Comparison of ENCODE assay signal across 8 mouse cellular contexts in the genomic region with DNA sequence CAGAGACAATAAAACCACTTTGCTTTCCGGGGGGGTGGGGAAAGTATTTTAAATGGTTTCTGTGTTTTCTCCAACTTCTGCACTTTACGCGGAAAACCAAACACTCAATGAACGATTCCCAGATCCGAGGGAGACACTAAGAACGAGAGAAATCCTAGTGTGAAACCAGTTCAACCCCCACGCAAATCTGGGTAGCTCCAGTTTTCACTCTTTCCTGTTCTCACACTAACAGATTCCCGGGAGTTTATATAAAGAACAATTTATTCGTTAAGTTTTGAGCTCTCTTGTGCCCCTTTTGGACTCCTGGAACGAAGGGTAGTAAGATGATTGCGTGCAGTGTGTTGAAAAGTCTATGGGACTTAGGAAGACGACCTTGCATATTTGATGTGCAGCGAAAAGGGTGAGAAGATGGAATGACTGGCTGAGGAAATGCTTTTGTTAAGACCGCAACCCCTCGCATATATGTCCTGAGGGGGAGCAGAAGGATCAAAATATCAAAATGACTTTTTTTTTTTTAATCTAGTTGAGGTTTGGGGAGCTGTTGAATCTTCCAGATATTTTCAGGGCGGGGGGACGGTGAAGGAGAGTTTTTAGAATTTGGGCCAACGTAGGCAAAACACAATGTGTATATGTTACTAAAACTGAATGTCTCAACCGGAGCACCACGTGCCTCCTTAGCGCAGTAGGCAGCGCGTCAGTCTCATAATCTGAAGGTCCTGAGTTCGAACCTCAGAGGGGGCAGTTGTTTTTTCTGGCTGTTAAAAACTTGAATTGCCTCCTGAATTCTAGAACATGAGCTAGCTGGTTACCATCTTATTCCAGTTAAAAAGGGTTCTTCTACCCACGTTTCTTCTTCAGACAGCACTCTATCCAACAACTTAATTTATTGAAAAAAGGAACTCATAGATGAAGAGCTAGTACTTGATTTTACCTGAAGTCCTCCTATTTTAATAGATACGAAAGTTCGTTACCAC. TPM values are rescaled to one million over a fixed set of nuclear protein-coding genes. Genes with fewer than 3 reads are reported as not detected.
DNase-seq lines count a peak whose midpoint lies in the region; ATAC-seq and TF ChIP-seq lines count a peak whose summit lies in the region.

No protein-coding gene starts in this region.

- TF ChIP-seq POLR2A in spleen, adult 2 months (IDR thresholded peaks at IDR 0.05; ENCODE audit: low read depth, low read length), result no peak

- no peak for TF ChIP-seq CTCF in spleen, adult 2 months (IDR thresholded peaks at IDR 0.05; ENCODE audit: extremely low read depth, insufficient read depth, insufficient read length, insufficient replicate concordance)

- H3K9me3 ChIP-seq in intestine, embryonic 15.5 days, result no peaks in the 10 kb centered on the region
- no peaks in the 10 kb centered on the region for H3K9me3 ChIP-seq in limb, embryonic 11.5 days (ENCODE audit: control insufficient read depth, low read length)
- H3K9me3 ChIP-seq in midbrain, embryonic 12.5 days, result no peaks in the 10 kb centered on the region

- H3K27ac ChIP-seq in intestine, embryonic 15.5 days, result peak overlapping the region; percentile 52; the same call in 1 of the 2 replicates
- H3K27ac ChIP-seq in limb, embryonic 11.5 days (replicated peaks; ENCODE audit: low read depth, low read length), result no peak overlapping the region
- no peak overlapping the region for H3K27ac ChIP-seq in midbrain, embryonic 12.5 days (replicated peaks)
- H3K27ac ChIP-seq in spleen, adult 2 months (ENCODE audit: insufficient read depth, low read length), result no peak overlapping the region

- peak overlapping the region; percentile 37; the same call in 1 of the 2 replicates for H3K9ac ChIP-seq in intestine, embryonic 15.5 days
- peak overlapping the region; percentile 40; the same call in 1 of the 2 replicates for H3K9ac ChIP-seq in limb, embryonic 11.5 days (ENCODE audit: low read length)
- H3K9ac ChIP-seq in midbrain, embryonic 12.5 days (replicated peaks), result peak overlapping the region; percentile 44; the same call in 1 of the 2 replicates

- H3K4me3 ChIP-seq in intestine, embryonic 15.5 days (replicated peaks), result peak overlapping the region; percentile 46
- peak overlapping the region; percentile 48 for H3K4me3 ChIP-seq in limb, embryonic 11.5 days (ENCODE audit: low read depth, low read length)
- peak overlapping the region; percentile 55 for H3K4me3 ChIP-seq in midbrain, embryonic 12.5 days
- peak overlapping the region; percentile 38 for H3K4me3 ChIP-seq in spleen, adult 2 months (ENCODE audit: extremely low read depth, insufficient read depth, insufficient read length)

- peak; percentile 59 for ATAC-seq in intestine, embryonic 15.5 days
- 0 out of 2 replicates have a peak, but pooled peaks have one; percentile 24 for ATAC-seq in limb, embryonic 11.5 days (ENCODE audit: insufficient number of reproducible peaks, low FRiP score, low TSS enrichment, low read depth)
- peak; percentile 50 for ATAC-seq in midbrain, embryonic 12.5 days (ENCODE audit: low FRiP score, low read depth)

- H3K4me2 ChIP-seq in intestine, embryonic 15.5 days (replicated peaks), result peak overlapping the region; percentile 72
- H3K4me2 ChIP-seq in limb, embryonic 11.5 days (ENCODE audit: low read depth, severe bottlenecking), result peak overlapping the region; percentile 73
- H3K4me2 ChIP-seq in midbrain, embryonic 12.5 days (replicated peaks), result peak overlapping the region; percentile 64

- peak; percentile 76 for DNase-seq in urinary bladder, postnatal 14 days (ENCODE audit: low spot score)
- DNase-seq in urinary bladder, postnatal 10 days (ENCODE audit: low spot score), result no peak
- peak; percentile 77 for DNase-seq in embryo, embryonic 11.5 days (ENCODE audit: low read depth, low spot score)
- DNase-seq in gastrocnemius, postnatal 36 days, result peak; percentile 37 to 41
- peak; percentile 89 for DNase-seq in limb, embryonic 11.5 days (ENCODE audit: low spot score)
- peak; percentile 73 to 75 for DNase-seq in spleen, adult 2 months (ENCODE audit: low read depth in 1 of 2, low spot score in 2 of 2)

- H3K4me1 ChIP-seq in intestine, embryonic 15.5 days (replicated peaks), result peaks cover 4% of the 10 kb centered on the region; the same call in 1 of the 2 replicates
- peaks cover 4% of the 10 kb centered on the region; the same call in 1 of the 2 replicates for H3K4me1 ChIP-seq in limb, embryonic 11.5 days (ENCODE audit: control insufficient read depth, insufficient read depth, low read length)
- peaks cover 6% of the 10 kb centered on the region for H3K4me1 ChIP-seq in midbrain, embryonic 12.5 days
- peaks cover 2% of the 10 kb centered on the region; the same call in 1 of the 2 replicates for H3K4me1 ChIP-seq in spleen, adult 2 months (ENCODE audit: control insufficient read depth, insufficient read depth, insufficient read length)

- intact Hi-C loops in gastrocnemius, postnatal 36 days (cut with DNase I), result loop anchor here (5.0 kb wide), 2 partner anchors 35 to 110 kb away; no protein-coding TSS in a partner anchor

- H3K36me3 ChIP-seq in intestine, embryonic 15.5 days, result no peaks in the 10 kb centered on the region
- no peaks in the 10 kb centered on the region for H3K36me3 ChIP-seq in limb, embryonic 11.5 days (ENCODE audit: control insufficient read depth, insufficient read depth, low read length)
- H3K36me3 ChIP-seq in midbrain, embryonic 12.5 days, result no peaks in the 10 kb centered on the region
- no peaks in the 10 kb centered on the region for H3K36me3 ChIP-seq in spleen, adult 2 months (ENCODE audit: control insufficient read depth, insufficient read depth, low read length)

- WGBS in intestine, embryonic 15.5 days, result 1% methylated on average over 27 of the region's 27 CpGs
- under 1% methylated on average over 27 of the region's 27 CpGs for WGBS in limb, embryonic 11.5 days
- WGBS in midbrain, embryonic 12.5 days, result 1% methylated on average over 27 of the region's 27 CpGs
- WGBS in spleen, adult 2 months, result 1% methylated on average over 27 of the region's 27 CpGs

- H3K27me3 ChIP-seq in intestine, embryonic 15.5 days (replicated peaks), result no peaks in the 10 kb centered on the region
- H3K27me3 ChIP-seq in limb, embryonic 11.5 days (ENCODE audit: control insufficient read depth, insufficient read depth, low read length), result no peaks in the 10 kb centered on the region
- peaks cover 7% of the 10 kb centered on the region for H3K27me3 ChIP-seq in midbrain, embryonic 12.5 days
- no peaks in the 10 kb centered on the region for H3K27me3 ChIP-seq in spleen, adult 2 months (ENCODE audit: control insufficient read depth, insufficient read depth, low read length)

RNA-seq across cellular contexts. Expression of a gene that starts 12.0 kb away (rescaled TPM):
- total RNA-seq in gastrocnemius, postnatal 36 days (2021), result 10 to 100 TPM; 19.8 to 20.7 TPM
- polyA plus RNA-seq in intestine, embryonic 15.5 days (2015; fragmentation: Nextera tagmentation; extraction: Ambion mirVana), result 155 and 156 TPM in 2 replicates
- 183 and 190 TPM in 2 replicates for polyA plus RNA-seq in limb, embryonic 11.5 days (2014; fragmentation: Nextera tagmentation; extraction: Ambion mirVana)
- 132 and 140 TPM in 2 replicates for polyA plus RNA-seq in midbrain, embryonic 12.5 days (2016; fragmentation: Nextera tagmentation; extraction: Ambion mirVana)
- 63.9 and 82.1 TPM in 2 replicates for polyA plus RNA-seq in spleen, adult 2 months (2012; rRNA removed)

RNA-seq across cellular contexts. Expression of a gene that starts 21.6 kb away (rescaled TPM):
- total RNA-seq in gastrocnemius, postnatal 36 days (2021), result not detected
- not detected in 2 replicates for polyA plus RNA-seq in intestine, embryonic 15.5 days (2015; fragmentation: Nextera tagmentation; extraction: Ambion mirVana)
- not detected in 2 replicates for polyA plus RNA-seq in limb, embryonic 11.5 days (2014; fragmentation: Nextera tagmentation; extraction: Ambion mirVana)
- not detected in 2 replicates for polyA plus RNA-seq in midbrain, embryonic 12.5 days (2016; fragmentation: Nextera tagmentation; extraction: Ambion mirVana)
- polyA plus RNA-seq in spleen, adult 2 months (2012; rRNA removed), result not detected in 2 replicates

RNA-seq across cellular contexts. Expression of a gene that starts 37.8 kb away (rescaled TPM):
- not detected for total RNA-seq in gastrocnemius, postnatal 36 days (2021)
- not detected in 2 replicates for polyA plus RNA-seq in intestine, embryonic 15.5 days (2015; fragmentation: Nextera tagmentation; extraction: Ambion mirVana)
- not detected in 2 replicates for polyA plus RNA-seq in limb, embryonic 11.5 days (2014; fragmentation: Nextera tagmentation; extraction: Ambion mirVana)
- polyA plus RNA-seq in midbrain, embryonic 12.5 days (2016; fragmentation: Nextera tagmentation; extraction: Ambion mirVana), result not detected in 2 replicates
- polyA plus RNA-seq in spleen, adult 2 months (2012; rRNA removed), result not detected in 2 replicates

RNA-seq across cellular contexts. Expression of a gene that starts 55.9 kb away (rescaled TPM):
- total RNA-seq in gastrocnemius, postnatal 36 days (2021), result not detected
- 0.05 TPM in 1 of 2 replicates, not detected in the other for polyA plus RNA-seq in intestine, embryonic 15.5 days (2015; fragmentation: Nextera tagmentation; extraction: Ambion mirVana)
- not detected in 2 replicates for polyA plus RNA-seq in limb, embryonic 11.5 days (2014; fragmentation: Nextera tagmentation; extraction: Ambion mirVana)
- polyA plus RNA-seq in midbrain, embryonic 12.5 days (2016; fragmentation: Nextera tagmentation; extraction: Ambion mirVana), result 0.06 and 0.07 TPM in 2 replicates
- polyA plus RNA-seq in spleen, adult 2 months (2012; rRNA removed), result not detected in 2 replicates
